Mouse (Mus musculus) heart, postnatal 4 days (tissue): ENCODE data around the gene Ccr1l1. TPM values are rescaled to one million over a fixed set of nuclear protein-coding genes. Genes with fewer than 3 reads are reported as not detected.
"Not testable (repeated sequence)": the region's sequence is repeated elsewhere in the genome, so short reads cannot be mapped to it uniquely, and the experiment has no call there.

Experiments used
- DNase-seq: peaks from one replicate; pipeline ENCODE4 v3.0.0; 2021
- total RNA-seq, 2 experiments: library from RNA; stranded (reverse); gene quantifications; 2 replicates each; pipeline ENCODE4 v1.2.3; 2021

The Ccr1l1 gene
- total RNA-seq: not detected

GRCm38 (mm10) chr9:123978308-123978707 is at the start of gene Ccr1l1:
Gene Ccr1l1, minus strand, starts transcription at chr9:123978408.
- no peak for DNase-seq

- no peak for DNase-seq
Observed at GRCm38 (mm10) chr9:124021672-124022071, 43.5 kb upstream of the Ccr1l1 start, which contains the start of gene Ccr3. Gene Ccr3, plus strand, starts transcription at chr9:124021972.

GRCm38 (mm10) chr9:124019887-124020286 is 41.7 kb upstream of the Ccr1l1 start:
- DNase-seq: no peak

- DNase-seq: no peak
Observed at GRCm38 (mm10) chr9:124016048-124016447, 37.8 kb upstream of the Ccr1l1 start.

GRCm38 (mm10) chr9:124014985-124015652 is 36.9 kb upstream of the Ccr1l1 start:
- no peak for DNase-seq

GRCm38 (mm10) chr9:124013270-124013669 is 35.1 kb upstream of the Ccr1l1 start:
- DNase-seq: no peak

GRCm38 (mm10) chr9:124012691-124013090 is 34.5 kb upstream of the Ccr1l1 start:
- DNase-seq: no peak

- no peak for DNase-seq
Observed at GRCm38 (mm10) chr9:123999784-124000183, 21.6 kb upstream of the Ccr1l1 start.

- no peak for DNase-seq
Observed at GRCm38 (mm10) chr9:123997719-123998118, 19.5 kb upstream of the Ccr1l1 start.

GRCm38 (mm10) chr9:123991312-123991906 is 13.2 kb upstream of the Ccr1l1 start:
- DNase-seq: no peak

GRCm38 (mm10) chr9:123989671-123990070 is 11.5 kb upstream of the Ccr1l1 start:
- no peak for DNase-seq

- no peak for DNase-seq
Observed at GRCm38 (mm10) chr9:123986217-123986616, 8.0 kb upstream of the Ccr1l1 start.

- no peak for DNase-seq
Observed at GRCm38 (mm10) chr9:123984943-123985342, 6.7 kb upstream of the Ccr1l1 start.

GRCm38 (mm10) chr9:123982720-123983119 is 4.5 kb upstream of the Ccr1l1 start:
- no peak for DNase-seq

GRCm38 (mm10) chr9:123981909-123982308 is 3.7 kb upstream of the Ccr1l1 start:
- no peak for DNase-seq

- DNase-seq: not testable (repeated sequence)
Observed at GRCm38 (mm10) chr9:123980858-123981475, 2.8 kb upstream of the Ccr1l1 start.

GRCm38 (mm10) chr9:123976876-123977663 is 1.1 kb downstream of the Ccr1l1 start:
- no peak for DNase-seq

GRCm38 (mm10) chr9:123975630-123976029 is 2.6 kb downstream of the Ccr1l1 start:
- no peak for DNase-seq

- no peak for DNase-seq
Observed at GRCm38 (mm10) chr9:123968290-123968912, 9.8 kb downstream of the Ccr1l1 start, which contains the start of gene Ccr1. Gene Ccr1, minus strand, starts transcription at chr9:123968692.

GRCm38 (mm10) chr9:123966858-123967495 is 11.2 kb downstream of the Ccr1l1 start:
- not testable (repeated sequence) for DNase-seq

GRCm38 (mm10) chr9:123964776-123965175 is 13.4 kb downstream of the Ccr1l1 start:
- DNase-seq: no peak

- no peak for DNase-seq
Observed at GRCm38 (mm10) chr9:123960161-123960560, 18.0 kb downstream of the Ccr1l1 start.
